Mouse (Mus musculus): ENCODE measurements at regions not wholly inside any gene's neighbourhood (a gene's known extent, or its start where the extent isn't known, plus 50 kb on each side); places are given as distances from the start of the nearest gene placed in this dataset.

- TF ChIP-seq CTCF (IDR thresholded peaks at IDR 0.05; ENCODE audit: control insufficient read depth, insufficient read depth, insufficient read length) (no peak), MYOD1 (IDR thresholded peaks at IDR 0.05; ENCODE audit: control insufficient read depth, insufficient read length, low read depth) (no peak), MYOG (IDR thresholded peaks at IDR 0.05; ENCODE audit: control insufficient read depth, extremely low read depth, insufficient read length) (no peak)
Measured at GRCm38 (mm10) chr19:32976507-32976906, 219.2 kb downstream of the Pten start.
